Mouse (Mus musculus): ENCODE measurements at regions not wholly inside any gene's neighbourhood (a gene's known extent, or its start where the extent isn't known, plus 50 kb on each side); places are given as distances from the start of the nearest gene placed in this dataset.

GRCm38 (mm10) chr4:120339371-120339770, 52.2 kb upstream of the Foxo6 start:
- Histone ChIP-seq H3K9me3 (no peaks in the 10 kb centered on the region), H3K27ac (no peak overlapping the region), H3K36me3 (no peaks in the 10 kb centered on the region), H3K27me3 (ENCODE audit: insufficient read depth, poor library complexity, severe bottlenecking) (no peaks in the 10 kb centered on the region; the same call in 1 of the 2 replicates), H3K4me1 (replicated peaks) (peaks cover 13% of the 10 kb centered on the region; the same call in 1 of the 2 replicates), H3K4me3 (no peak overlapping the region)
- WGBS = 18% methylated on average over 4 of the region's 4 CpGs
- peak; percentile 8 for DNase-seq (ENCODE audit: low spot score)

GRCm38 (mm10) chr4:120340686-120341085, 53.5 kb upstream of the Foxo6 start:
- WGBS = 81% methylated on average over 4 of the region's 4 CpGs
- no peak for DNase-seq (ENCODE audit: low spot score)
- Histone ChIP-seq H3K4me3 (no peak overlapping the region), H3K27me3 (ENCODE audit: insufficient read depth, poor library complexity, severe bottlenecking) (no peaks in the 10 kb centered on the region; the same call in 1 of the 2 replicates), H3K4me1 (replicated peaks) (peaks cover 13% of the 10 kb centered on the region; the same call in 1 of the 2 replicates), H3K36me3 (no peaks in the 10 kb centered on the region), H3K9me3 (no peaks in the 10 kb centered on the region), H3K27ac (no peak overlapping the region)

- Histone ChIP-seq H3K9me3 (no peaks in the 10 kb centered on the region), H3K36me3 (no peaks in the 10 kb centered on the region), H3K27me3 (ENCODE audit: insufficient read depth, poor library complexity, severe bottlenecking) (no peaks in the 10 kb centered on the region; the same call in 1 of the 2 replicates), H3K4me3 (no peak overlapping the region), H3K4me1 (replicated peaks) (peaks cover 13% of the 10 kb centered on the region; the same call in 1 of the 2 replicates), H3K27ac (no peak overlapping the region)
- WGBS = 67% methylated on average over 3 of the region's 3 CpGs
- DNase-seq (ENCODE audit: low spot score) = no peak
Observed at GRCm38 (mm10) chr4:120341933-120342332, 54.8 kb upstream of the Foxo6 start.

- no peak overlapping the region for H3K27ac ChIP-seq
- WGBS = 79% methylated on average over 1 of the region's 1 CpGs
- H3K9me3 ChIP-seq = no peaks in the 10 kb centered on the region
- H3K27me3 ChIP-seq (ENCODE audit: insufficient read depth, poor library complexity, severe bottlenecking) = no peaks in the 10 kb centered on the region
- H3K4me1 ChIP-seq (replicated peaks) = peaks cover 13% of the 10 kb centered on the region; the same call in 1 of the 2 replicates
- no peak overlapping the region for H3K4me3 ChIP-seq
- no peak for DNase-seq (ENCODE audit: low spot score)
- no peaks in the 10 kb centered on the region for H3K36me3 ChIP-seq
Observed at GRCm38 (mm10) chr4:120342658-120343057, 55.5 kb upstream of the Foxo6 start.

- no peak for DNase-seq (ENCODE audit: low spot score)
- 88% methylated on average over 7 of the region's 7 CpGs for WGBS
- Histone ChIP-seq H3K4me1 (replicated peaks) (peaks cover 9% of the 10 kb centered on the region; the same call in 1 of the 2 replicates), H3K27me3 (ENCODE audit: insufficient read depth, poor library complexity, severe bottlenecking) (no peaks in the 10 kb centered on the region), H3K27ac (no peak overlapping the region), H3K4me3 (no peak overlapping the region), H3K36me3 (no peaks in the 10 kb centered on the region), H3K9me3 (no peaks in the 10 kb centered on the region)
Observed at GRCm38 (mm10) chr4:120345676-120346465, 58.7 kb upstream of the Foxo6 start.

GRCm38 (mm10) chr4:120349841-120350240, 55.2 kb upstream of the Scmh1 start:
- Histone ChIP-seq H3K9me3 (no peaks in the 10 kb centered on the region), H3K36me3 (no peaks in the 10 kb centered on the region), H3K4me3 (no peak overlapping the region), H3K4me1 (replicated peaks) (no peaks in the 10 kb centered on the region), H3K27me3 (ENCODE audit: insufficient read depth, poor library complexity, severe bottlenecking) (no peaks in the 10 kb centered on the region), H3K27ac (no peak overlapping the region)
- 90% methylated on average over 4 of the region's 4 CpGs for WGBS
- no peak for DNase-seq (ENCODE audit: low spot score)

GRCm38 (mm10) chr4:120353784-120354183, 51.3 kb upstream of the Scmh1 start:
- 90% methylated on average over 6 of the region's 6 CpGs for WGBS
- no peaks in the 10 kb centered on the region for H3K36me3 ChIP-seq
- H3K27ac ChIP-seq = no peak overlapping the region
- no peak overlapping the region for H3K4me3 ChIP-seq
- no peaks in the 10 kb centered on the region for H3K27me3 ChIP-seq (ENCODE audit: insufficient read depth, poor library complexity, severe bottlenecking)
- H3K4me1 ChIP-seq (replicated peaks) = no peaks in the 10 kb centered on the region
- DNase-seq (ENCODE audit: low spot score) = no peak
- no peaks in the 10 kb centered on the region for H3K9me3 ChIP-seq
